Mouse (Mus musculus) urinary bladder, postnatal 36 days (tissue): ENCODE data around the gene Cdh13.
A peak's percentile ranks its signal among the peaks of the same experiment; 100 is the strongest.

Source experiments
- DNase-seq, 2 experiments: peaks; one replicate each; pipeline ENCODE4 v3.0.0; 2022; ENCODE audit warnings: low spot score in 2 of 2, mixed read lengths in 1 of 2

Gene Cdh13

DNA sequence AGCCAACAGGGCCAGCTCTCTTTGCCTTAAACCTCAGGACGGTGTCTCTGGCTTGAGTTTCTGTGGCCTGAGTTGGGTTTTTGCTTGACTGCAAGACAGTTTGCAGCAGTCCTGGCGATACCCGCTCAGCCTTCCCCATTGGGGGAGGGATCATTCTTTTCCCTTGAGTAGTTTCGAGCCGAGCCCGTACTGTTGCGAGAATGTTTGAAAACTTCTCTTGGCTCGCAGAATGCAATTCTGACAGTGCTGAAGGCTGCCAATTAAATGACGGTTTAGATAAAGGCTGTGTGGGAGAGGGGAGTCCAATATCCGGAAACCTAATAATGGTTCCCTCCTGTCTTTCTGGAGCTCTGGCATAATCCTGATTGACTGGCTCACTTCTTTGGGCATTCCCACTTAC is 23.4 kb downstream of the Cdh13 start:
- DNase-seq = no peak

DNA sequence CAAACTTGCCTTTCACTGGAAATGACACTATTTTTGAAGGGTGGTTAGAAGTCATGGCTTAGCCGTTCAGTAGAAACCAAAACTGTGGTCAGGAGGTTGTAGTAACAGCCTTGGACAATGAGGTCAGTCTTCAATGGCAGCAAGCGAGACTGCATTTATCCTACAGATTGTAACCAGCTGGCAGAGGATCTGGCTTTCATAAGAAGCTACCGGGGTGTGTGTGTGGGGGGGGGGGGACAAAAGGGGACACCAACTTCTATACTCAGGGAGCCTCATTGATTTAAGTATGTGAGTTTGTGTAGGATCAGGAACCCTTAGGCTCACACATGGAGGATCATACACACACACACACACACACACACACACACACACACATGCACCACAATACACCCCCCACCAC is 25.6 kb downstream of the Cdh13 start:
- DNase-seq = no peak

GRCm38 (mm10) chr8:118313426-118314187 is 30.1 kb downstream of the Cdh13 start:
- DNase-seq = no peak

DNA sequence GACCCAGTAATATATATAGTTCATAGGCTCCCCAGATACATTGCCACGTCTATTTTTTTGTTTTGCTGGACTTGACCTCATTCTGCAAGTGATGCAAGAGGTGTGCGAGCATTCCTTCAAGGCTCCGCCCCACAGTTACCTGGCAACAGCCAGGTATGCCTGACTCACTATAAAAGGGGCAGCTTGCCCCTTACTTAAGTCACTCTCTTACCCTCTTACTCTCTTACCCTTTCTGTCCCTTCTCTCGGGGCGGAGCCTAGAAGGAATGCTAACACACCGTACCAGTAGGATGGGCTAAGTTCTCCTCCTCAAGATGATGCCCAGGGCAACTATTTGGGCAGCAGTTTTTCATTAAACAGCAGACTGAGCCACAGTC is 30.6 kb downstream of the Cdh13 start:
- peak in 1 of 2 experiments; percentile 14 for DNase-seq

DNA sequence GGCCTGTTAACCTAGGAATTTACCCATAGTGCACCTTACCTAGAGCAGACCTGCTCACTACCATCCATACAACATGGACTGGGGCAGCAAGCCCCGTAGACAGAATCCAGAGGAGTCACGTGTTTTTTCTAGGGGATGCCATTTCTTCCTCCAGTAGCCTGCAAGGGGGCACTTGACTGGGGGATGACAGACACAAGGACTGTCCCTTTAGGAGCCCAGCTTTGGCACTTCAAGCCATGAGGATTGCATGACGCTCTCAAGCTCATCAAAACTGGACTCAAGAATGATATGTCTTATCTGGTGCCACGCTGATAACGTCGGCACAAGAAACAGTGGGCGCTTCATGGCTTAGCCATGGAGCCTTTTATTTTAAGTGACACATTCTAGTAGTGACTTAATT is 31.4 kb downstream of the Cdh13 start:
- DNase-seq = no peak

DNA sequence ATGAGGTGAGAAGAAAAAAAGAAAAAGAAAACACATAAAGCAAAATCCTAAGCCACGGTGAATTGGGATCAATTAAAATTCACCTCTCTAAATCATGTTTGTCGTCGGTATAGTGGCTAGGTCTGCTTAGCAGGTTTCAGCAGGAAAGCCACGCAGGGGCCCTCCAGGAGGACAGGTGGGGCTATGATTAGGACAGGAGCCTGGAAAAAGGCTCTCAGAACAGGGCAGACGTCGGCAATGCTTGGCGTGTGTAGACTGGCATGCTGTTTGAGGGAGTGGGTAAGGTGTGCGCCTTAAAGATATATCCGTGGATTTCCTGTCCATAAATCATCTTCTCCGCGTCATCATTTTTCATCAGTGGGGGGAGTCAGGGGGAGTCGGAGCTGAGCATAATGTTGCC is 32.9 kb downstream of the Cdh13 start:
- peak; percentile 20 to 26 for DNase-seq

DNA sequence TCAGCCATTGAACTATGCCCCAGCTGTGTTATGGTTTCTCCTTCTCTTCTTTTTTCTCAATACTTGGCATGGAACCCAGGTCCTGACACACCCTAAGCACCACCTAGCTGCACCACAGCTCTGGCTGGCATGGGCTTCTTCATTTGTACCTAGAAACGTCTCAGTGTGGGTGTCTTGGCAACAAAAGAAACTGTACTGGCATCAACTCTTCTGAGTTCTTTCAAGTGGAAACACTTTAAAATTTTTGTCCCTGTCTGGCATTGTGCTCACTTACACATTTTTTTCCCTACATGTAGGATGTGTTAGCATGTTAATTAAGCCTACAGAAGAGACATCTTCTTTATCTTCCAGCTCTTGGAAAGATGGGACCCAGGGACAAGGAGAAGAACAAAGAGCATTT is 37.0 kb downstream of the Cdh13 start:
- no peak for DNase-seq

GRCm38 (mm10) chr8:118323421-118323820 is 39.9 kb downstream of the Cdh13 start:
- no peak for DNase-seq

- DNase-seq = no peak
Measured at GRCm38 (mm10) chr8:118334933-118335332, 51.4 kb downstream of the Cdh13 start.

GRCm38 (mm10) chr8:118339711-118340110 is 56.2 kb downstream of the Cdh13 start:
- DNase-seq = no peak

- DNase-seq = peak in 1 of 2 experiments; percentile 7
Measured at GRCm38 (mm10) chr8:118343267-118343666, 59.7 kb downstream of the Cdh13 start.

GRCm38 (mm10) chr8:118348710-118349489 is 65.4 kb downstream of the Cdh13 start:
- no peak for DNase-seq

DNA sequence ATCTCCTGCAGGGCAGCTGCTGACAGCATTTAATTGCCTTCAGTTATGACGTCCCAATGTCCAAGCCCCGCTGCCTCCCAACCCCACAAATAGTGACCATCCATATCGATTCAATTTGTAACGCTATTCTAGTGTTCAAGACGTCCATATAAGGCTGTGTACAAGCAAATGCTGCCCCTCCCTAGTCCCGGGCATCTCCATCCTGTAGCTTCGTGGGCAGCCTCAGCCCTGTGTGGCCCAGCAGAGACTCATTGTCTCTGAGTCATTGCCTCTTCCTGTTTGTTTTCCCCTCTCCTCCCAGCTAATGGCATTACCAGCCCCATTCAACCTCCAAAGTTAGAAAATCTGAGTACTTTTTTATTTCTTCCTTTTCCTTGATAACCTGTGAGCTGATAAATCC is 66.6 kb downstream of the Cdh13 start:
- DNase-seq = no peak

GRCm38 (mm10) chr8:118353022-118353421 is 69.5 kb downstream of the Cdh13 start:
- no peak for DNase-seq

GRCm38 (mm10) chr8:118357067-118357466 is 73.5 kb downstream of the Cdh13 start:
- DNase-seq = no peak

GRCm38 (mm10) chr8:118357596-118357995 is 74.1 kb downstream of the Cdh13 start:
- DNase-seq = no peak

- DNase-seq = no peak
Measured at GRCm38 (mm10) chr8:118363781-118364180, 80.2 kb downstream of the Cdh13 start.

- no peak for DNase-seq
Measured at GRCm38 (mm10) chr8:118373092-118373491, 89.6 kb downstream of the Cdh13 start.

GRCm38 (mm10) chr8:118374738-118375137 is 91.2 kb downstream of the Cdh13 start:
- DNase-seq = no peak

DNA sequence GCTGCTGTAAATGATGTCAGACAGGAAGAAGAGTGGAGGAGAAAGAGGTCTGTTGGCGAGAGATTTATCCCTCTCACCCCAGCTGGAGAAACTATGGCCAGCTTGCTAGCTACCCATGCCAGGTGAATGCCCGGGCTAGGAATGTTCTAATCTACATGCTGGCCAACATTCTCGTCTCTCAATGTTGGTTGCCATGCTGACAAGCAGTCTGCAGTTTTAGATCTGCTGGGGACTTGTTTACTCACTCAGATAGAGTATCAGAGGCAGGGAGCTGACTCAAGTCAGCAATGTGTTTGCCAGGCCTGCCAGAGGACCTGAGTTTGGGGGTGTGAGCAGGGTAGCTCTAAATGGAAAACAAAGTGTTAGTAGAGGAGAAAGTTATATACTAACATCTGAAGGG is 93.3 kb downstream of the Cdh13 start:
- DNase-seq = no peak

DNA sequence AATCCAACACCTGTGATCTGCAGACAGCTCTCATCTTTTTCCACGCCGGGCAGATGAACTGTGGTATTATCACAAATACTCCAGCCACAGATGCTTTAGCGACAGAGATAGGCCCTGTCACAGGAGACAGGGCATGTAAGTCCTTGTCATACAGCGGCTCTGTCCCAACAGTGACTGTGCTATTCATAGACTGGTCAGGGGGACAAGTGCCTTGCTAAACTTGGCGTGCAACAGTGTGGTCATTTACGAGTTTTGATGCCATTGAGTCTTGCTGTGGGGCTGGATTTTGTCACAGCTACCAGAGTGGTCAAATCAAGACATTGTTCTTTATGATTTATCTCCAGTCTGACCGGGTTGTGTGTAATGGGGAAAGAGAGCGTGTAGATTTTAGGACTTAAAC is 95.5 kb downstream of the Cdh13 start:
- DNase-seq = no peak

- DNase-seq = no peak
Measured at GRCm38 (mm10) chr8:118379657-118380056, 96.1 kb downstream of the Cdh13 start.

GRCm38 (mm10) chr8:118380058-118380457 is 96.5 kb downstream of the Cdh13 start:
- DNase-seq = no peak
